18 mouse cellular contexts compared by ENCODE assay signal in genomic region chr2:85065141-85065875, GRCm38 (mm10). TPM values are rescaled to one million over a fixed set of nuclear protein-coding genes. Genes with fewer than 3 reads are reported as not detected.
DNase-seq lines count a peak whose midpoint lies in the region.
"Had no signal": no experiment of that assay in that cellular context is flagged by ENCODE, and none has a peak within 500 bp of the region (broad histone marks: within the 10 kb centered on the region; RNA-seq: fewer than 3 reads in every experiment).

No protein-coding gene starts in this region.

- peak overlapping the region; percentile 16; the same call in 1 of the 2 replicates for H3K4me3 ChIP-seq in brown adipose tissue, adult 24 weeks (ENCODE audit: insufficient read depth, low read depth, low read length)
- H3K4me3 ChIP-seq: forebrain, embryonic 10.5 days; neural tube, embryonic 12.5 days had no signal

- H3K4me1 ChIP-seq in brown adipose tissue, adult 24 weeks (ENCODE audit: control insufficient read depth, insufficient read depth, insufficient read length, low read length): peaks cover 49% of the 10 kb centered on the region

- intact Hi-C loops in left cerebral cortex, postnatal 25 days (cut with DNase I): loop anchor here (1.0 kb wide), 1 partner anchor 17 kb away; the partner anchor contains the start of gene Tnks1bp1
- intact Hi-C loops in left cerebral cortex, postnatal 4 days (cut with DNase I): no loop called here

- peak; percentile 45 for DNase-seq in kidney, adult 11 months
- DNase-seq in kidney, postnatal 14 days: no peak
- peak; percentile 34 to 81 for DNase-seq in left cerebral cortex, postnatal 25 days (ENCODE audit: low spot score in 2 of 2)
- no peak for DNase-seq in left cerebral cortex, postnatal 4 days
- DNase-seq in layer of hippocampus, adult 9-10 months (ENCODE audit: low spot score): peak; percentile 27
- no peak for DNase-seq in adrenal gland, adult 18-20 months (ENCODE audit: low spot score in 2 of 2)
- DNase-seq: adrenal gland, postnatal 10 days; cerebellum, adult 8-10 months; liver; lung, embryonic 14.5 days; midbrain, embryonic 14.5 days; thymus, postnatal 25 days had no signal

- peak overlapping the region; percentile 51 for H3K27ac ChIP-seq in brown adipose tissue, adult 24 weeks (replicated peaks; ENCODE audit: low read depth, low read length)
- H3K27ac ChIP-seq: forebrain, embryonic 10.5 days; neural tube, embryonic 12.5 days; stomach, postnatal 0 days had no signal

RNA-seq across cellular contexts. Expression of gene Tnks1bp1, which starts 17.5 kb away (rescaled TPM):
- total RNA-seq in left cerebral cortex, postnatal 25 days (2021): 100 to 1,000 TPM; 112 to 123 TPM
- total RNA-seq in left cerebral cortex, postnatal 4 days (2021): 10 to 100 TPM; 80.1 to 91.9 TPM
- 32.6 and 33.2 TPM in 2 replicates for polyA plus RNA-seq in brown adipose tissue, adult 24 weeks (2012; ENCODE audit: insufficient read depth, insufficient read length, missing spikeins)
- total RNA-seq in adrenal gland, adult 18-20 months (2021): 10 to 100 TPM; 82.1 to 89.6 TPM

RNA-seq across cellular contexts. Expression of gene P2rx3, which starts 28.0 kb away (rescaled TPM):
- total RNA-seq in left cerebral cortex, postnatal 25 days (2021): 1 to 10 TPM; 2.2 to 2.3 TPM
- total RNA-seq in left cerebral cortex, postnatal 4 days (2021): 1 to 10 TPM; 1.0 to 1.4 TPM
- polyA plus RNA-seq in brown adipose tissue, adult 24 weeks (2012; ENCODE audit: insufficient read depth, insufficient read length, missing spikeins): 2.6 TPM in 1 of 2 replicates, not detected in the other
- under 1 TPM; 0.74 to 0.86 TPM for total RNA-seq in adrenal gland, adult 18-20 months (2021)
- total RNA-seq: hematopoietic stem cell, adult 5-6 weeks; MEL had no signal

RNA-seq across cellular contexts. Expression of gene Ssrp1, which starts 28.3 kb away (rescaled TPM):
- total RNA-seq in left cerebral cortex, postnatal 25 days (2021): 10 to 100 TPM; 93.4 to 99.9 TPM
- 100 to 1,000 TPM; 146 to 154 TPM for total RNA-seq in left cerebral cortex, postnatal 4 days (2021)
- 25.3 and 30.1 TPM in 2 replicates for polyA plus RNA-seq in brown adipose tissue, adult 24 weeks (2012; ENCODE audit: insufficient read depth, insufficient read length, missing spikeins)
- 100 to 1,000 TPM in 1 of 2 experiments, 10 to 100 TPM in 1; 96.5 to 122 TPM for total RNA-seq in adrenal gland, adult 18-20 months (2021)

Comparison
In these comparisons a context has a peak if more than half of its experiments do, and no peak if none do; other contexts are left out.
1. DNase-seq: peak in kidney, adult 11 months (single experiment), left cerebral cortex, postnatal 25 days (2 of 2) and layer of hippocampus, adult 9-10 months (single experiment); none in kidney, postnatal 14 days (single experiment), left cerebral cortex, postnatal 4 days (single experiment) and adrenal gland, adult 18-20 months (0 of 2).